Mouse (Mus musculus): ENCODE measurements around the gene Myl6.
A peak's percentile ranks its signal among the peaks of the same experiment; 100 is the strongest.

Gene Myl6

GRCm38 (mm10) chr10:128493695-128494666 is at the start of gene Myl6:
TSS of gene Myl6 (minus strand) at chr10:128494145.
- peak; percentile 99 to 100 for DNase-seq

- no peak for DNase-seq
These were observed 49.2 kb upstream of the Myl6 start for GRCm38 (mm10) chr10:128543100-128543499.

- no peak for DNase-seq
These were observed 44.5 kb upstream of the Myl6 start for GRCm38 (mm10) chr10:128538340-128538870.

GRCm38 (mm10) chr10:128536266-128536940 is 42.5 kb upstream of the Myl6 start:
- DNase-seq: peak; percentile 91 to 93

- no peak for DNase-seq
These were observed 41.8 kb upstream of the Myl6 start for GRCm38 (mm10) chr10:128535624-128536265.

GRCm38 (mm10) chr10:128535206-128535605 is 41.3 kb upstream of the Myl6 start:
- DNase-seq: no peak

GRCm38 (mm10) chr10:128526366-128527356 is 32.7 kb upstream of the Myl6 start:
- no peak for DNase-seq

GRCm38 (mm10) chr10:128525671-128526308 is 31.8 kb upstream of the Myl6 start, which contains the start of gene Esyt1:
TSS of gene Esyt1 (minus strand) at chr10:128525871.
- DNase-seq: peak; percentile 90 to 91

GRCm38 (mm10) chr10:128524732-128525662 is 31.1 kb upstream of the Myl6 start:
- DNase-seq: peak; percentile 67 to 77

GRCm38 (mm10) chr10:128524111-128524731 is 30.3 kb upstream of the Myl6 start:
- peak; percentile 27 to 34 for DNase-seq

GRCm38 (mm10) chr10:128522351-128522750 is 28.4 kb upstream of the Myl6 start:
- DNase-seq: no peak

- DNase-seq: no peak
These were observed 26.6 kb upstream of the Myl6 start for GRCm38 (mm10) chr10:128520591-128520990.

GRCm38 (mm10) chr10:128518833-128519232 is 24.9 kb upstream of the Myl6 start:
- peak; percentile 67 to 79 for DNase-seq

GRCm38 (mm10) chr10:128516677-128517076 is 22.7 kb upstream of the Myl6 start:
- DNase-seq: no peak

- DNase-seq: no peak
These were observed 22.1 kb upstream of the Myl6 start for GRCm38 (mm10) chr10:128516029-128516428.

GRCm38 (mm10) chr10:128515044-128515443 is 21.1 kb upstream of the Myl6 start:
- DNase-seq: no peak

GRCm38 (mm10) chr10:128511761-128512160 is 17.8 kb upstream of the Myl6 start:
- DNase-seq: no peak

GRCm38 (mm10) chr10:128511189-128511588 is 17.2 kb upstream of the Myl6 start:
- DNase-seq: no peak

GRCm38 (mm10) chr10:128510301-128510700 is 16.4 kb upstream of the Myl6 start:
- no peak for DNase-seq
